Mouse (Mus musculus) megakaryocyte, embryonic 14.5 days (primary cell): Measurements from ENCODE around the gene Mcur1. TPM values are rescaled to one million over a fixed set of nuclear protein-coding genes. Genes with fewer than 3 reads are reported as not detected.

Source experiments
- H3K27me3 ChIP-seq: replicated peaks from 2 replicates; pipeline ENCODE3; 2012; ENCODE audit warnings: inconsistent platforms
- H3K36me3 ChIP-seq: replicated peaks from 2 replicates; pipeline ENCODE3; 2012; ENCODE audit warnings: low read length, inconsistent platforms, mixed read lengths
- H3K4me1 ChIP-seq: 2 replicates; pipeline ENCODE4 v1.6.1; 2012; ENCODE audit warnings: inconsistent platforms
- H3K4me3 ChIP-seq: replicated peaks from 2 replicates; pipeline ENCODE3; 2012; ENCODE audit warnings: moderate library complexity, mild to moderate bottlenecking, inconsistent platforms
- H3K9me3 ChIP-seq: 2 replicates; pipeline ENCODE4 v1.6.1; 2012; ENCODE audit warnings: inconsistent platforms
- FLI1 ChIP-seq: IDR thresholded peaks from 2 replicates; pipeline ENCODE4 v1.6.1; 2012; ENCODE audit warnings: low read length, inconsistent platforms, mixed read lengths
- GATA1 ChIP-seq: IDR thresholded peaks from 3 replicates; pipeline ENCODE4 v1.6.1; 2012; ENCODE audit warnings: mixed read lengths, low read length, inconsistent platforms, borderline replicate concordance
- polyA plus RNA-seq: library from polyadenylated mRNA; stranded (reverse); fragments of >175 nt; gene quantifications from 2 replicates; pipeline ENCODE4 v1.2.3, GENCODE M21; 2012; ENCODE audit warnings: low replicate concordance; ENCODE audit not compliant: insufficient read depth

Gene Mcur1
- polyA plus RNA-seq, 1 experiment, result 7.8 TPM

GRCm38 (mm10) chr13:43567141-43567891 is 7.3 kb upstream of the Mcur1 start:
- TF ChIP-seq FLI1, result no peak
- TF ChIP-seq GATA1, result no peak
- Histone ChIP-seq H3K4me1 (peaks cover 3% of the 10 kb centered on the region; the same call in 1 of the 2 replicates), H3K27me3 (peaks cover 6% of the 10 kb centered on the region), H3K36me3 (no peaks in the 10 kb centered on the region), H3K9me3 (peaks cover 18% of the 10 kb centered on the region), H3K4me3 (no peak overlapping the region)

DNA sequence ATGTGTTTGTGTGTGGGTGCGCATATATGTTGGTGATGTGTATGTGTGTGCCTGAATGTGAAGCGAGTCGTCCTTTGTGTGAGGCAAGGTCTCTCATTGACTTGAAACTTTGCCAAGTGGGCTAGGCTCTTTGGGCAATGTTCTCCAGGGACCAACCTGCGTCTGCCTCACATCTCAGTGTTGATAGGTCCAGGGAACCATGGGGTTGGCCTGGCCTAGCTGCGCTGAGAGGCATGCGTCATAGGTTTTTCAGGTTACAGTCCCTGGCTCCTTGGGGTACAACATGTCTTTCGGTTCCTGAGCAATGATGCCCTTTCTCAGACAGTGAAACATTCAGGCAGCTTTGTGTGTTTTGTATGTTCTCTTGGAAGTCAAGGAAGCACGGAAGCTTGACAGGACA is 6.2 kb upstream of the Mcur1 start:
- H3K9me3 ChIP-seq, result peaks cover 15% of the 10 kb centered on the region
- no peaks in the 10 kb centered on the region for H3K36me3 ChIP-seq
- no peak overlapping the region for H3K4me3 ChIP-seq
- no peak for TF ChIP-seq FLI1
- no peak for TF ChIP-seq GATA1
- H3K27me3 ChIP-seq, result peaks cover 6% of the 10 kb centered on the region
- H3K4me1 ChIP-seq, result peaks cover 12% of the 10 kb centered on the region

DNA sequence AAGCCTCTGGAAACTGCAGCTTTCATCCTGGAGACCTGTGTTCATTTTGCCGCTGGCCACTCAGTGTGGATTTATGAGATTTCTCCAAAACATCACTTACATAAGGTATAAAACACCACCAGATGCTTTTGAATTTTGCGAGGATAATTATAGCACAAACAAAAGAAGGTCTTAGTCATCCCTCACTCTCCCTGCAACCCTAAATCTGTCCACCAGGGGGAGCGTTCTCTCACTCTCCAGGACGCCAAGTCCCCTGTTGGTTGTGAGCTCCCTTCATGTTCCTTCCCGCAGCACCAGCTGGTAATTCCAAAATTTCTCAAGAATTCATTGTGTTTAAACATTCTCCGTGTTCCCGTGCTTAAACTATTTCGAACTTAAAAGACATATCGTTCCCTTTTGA is 5.4 kb upstream of the Mcur1 start:
- Histone ChIP-seq H3K27me3 (peaks cover 4% of the 10 kb centered on the region), H3K36me3 (no peaks in the 10 kb centered on the region), H3K4me3 (no peak overlapping the region), H3K4me1 (peaks cover 14% of the 10 kb centered on the region), H3K9me3 (peaks cover 6% of the 10 kb centered on the region)
- no peak for TF ChIP-seq FLI1
- no peak for TF ChIP-seq GATA1

DNA sequence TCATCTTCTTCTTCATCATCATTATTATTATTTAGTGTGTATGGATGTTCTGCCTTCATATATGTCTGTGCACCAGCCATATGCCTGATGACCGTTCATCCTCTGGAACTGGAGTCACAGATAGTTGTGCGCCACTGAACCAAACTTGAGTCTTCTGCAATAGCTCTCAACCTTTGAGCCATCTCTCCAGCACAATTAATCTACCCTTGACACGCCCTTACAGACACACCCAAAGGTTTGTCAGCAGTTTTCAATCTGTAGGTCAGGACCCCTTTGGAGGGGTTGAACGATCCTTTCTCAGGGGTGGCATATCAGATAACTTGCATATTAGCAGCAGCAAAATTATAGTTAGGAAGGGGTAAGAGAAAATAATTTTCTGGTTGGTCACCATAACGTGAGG is 4.7 kb upstream of the Mcur1 start:
- Histone ChIP-seq H3K4me1 (peaks cover 14% of the 10 kb centered on the region), H3K27me3 (peaks cover 4% of the 10 kb centered on the region), H3K4me3 (no peak overlapping the region), H3K36me3 (no peaks in the 10 kb centered on the region), H3K9me3 (no peaks in the 10 kb centered on the region)
- TF ChIP-seq FLI1 (no peak), GATA1 (no peak)

- TF ChIP-seq FLI1 (no peak), GATA1 (no peak)
- H3K9me3 ChIP-seq, result no peaks in the 10 kb centered on the region
- H3K36me3 ChIP-seq, result no peaks in the 10 kb centered on the region
- peaks cover 1% of the 10 kb centered on the region for H3K27me3 ChIP-seq
- H3K4me3 ChIP-seq, result no peak overlapping the region
- H3K4me1 ChIP-seq, result peaks cover 28% of the 10 kb centered on the region
Observed at GRCm38 (mm10) chr13:43562726-43563125, 2.7 kb upstream of the Mcur1 start.

- peaks cover 46% of the 10 kb centered on the region for H3K4me1 ChIP-seq
- H3K27me3 ChIP-seq, result no peaks in the 10 kb centered on the region
- TF ChIP-seq FLI1 (no peak), GATA1 (no peak)
- peak overlapping the region; percentile 99 for H3K4me3 ChIP-seq
- peaks cover 12% of the 10 kb centered on the region for H3K36me3 ChIP-seq
- H3K9me3 ChIP-seq, result no peaks in the 10 kb centered on the region
Observed at GRCm38 (mm10) chr13:43560458-43561411, 744 bp upstream of the Mcur1 start.

DNA sequence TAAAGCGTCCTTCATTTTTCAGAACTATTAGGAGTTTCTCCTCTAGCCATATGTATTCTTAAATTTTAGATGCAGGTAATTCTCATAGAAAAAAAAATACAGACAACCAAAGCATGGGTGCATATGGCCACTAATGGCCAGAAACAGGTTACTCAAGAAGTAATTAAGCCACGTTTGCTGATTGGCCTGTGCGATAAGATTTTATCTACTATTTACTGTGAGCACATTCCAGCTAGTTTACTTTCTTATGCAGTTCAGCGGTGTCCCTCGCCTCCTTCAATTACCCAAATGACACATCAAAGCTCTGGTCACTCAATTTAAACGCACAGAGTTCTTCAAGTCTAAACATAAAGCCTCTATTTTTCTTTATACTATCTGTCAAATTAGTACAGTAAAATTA is 1.0 kb downstream of the Mcur1 start:
- Histone ChIP-seq H3K36me3 (peaks cover 29% of the 10 kb centered on the region), H3K4me3 (peak overlapping the region; percentile 99), H3K4me1 (peaks cover 61% of the 10 kb centered on the region), H3K27me3 (no peaks in the 10 kb centered on the region), H3K9me3 (no peaks in the 10 kb centered on the region)
- TF ChIP-seq FLI1 (no peak), GATA1 (peak; percentile 66; the same call in 1 of the 3 replicates)

- H3K4me3 ChIP-seq, result peak overlapping the region; percentile 99
- no peak for TF ChIP-seq GATA1
- TF ChIP-seq FLI1, result no peak
- no peaks in the 10 kb centered on the region for H3K9me3 ChIP-seq
Observed at GRCm38 (mm10) chr13:43558357-43558756, 1.6 kb downstream of the Mcur1 start.

GRCm38 (mm10) chr13:43556913-43557542 is 3.0 kb downstream of the Mcur1 start:
- TF ChIP-seq FLI1 (no peak), GATA1 (no peak)
- Histone ChIP-seq H3K27me3 (no peaks in the 10 kb centered on the region), H3K36me3 (peaks cover 48% of the 10 kb centered on the region), H3K4me1 (peaks cover 62% of the 10 kb centered on the region), H3K9me3 (no peaks in the 10 kb centered on the region), H3K4me3 (peak overlapping the region; percentile 71)

More at GRCm38 (mm10) chr13:43558357-43558756, 1.6 kb downstream of the Mcur1 start:
- Histone ChIP-seq H3K27me3 (no peaks in the 10 kb centered on the region), H3K4me1 (peaks cover 62% of the 10 kb centered on the region), H3K36me3 (peaks cover 35% of the 10 kb centered on the region)
